Mouse (Mus musculus): ENCODE results near the gene Ypel2. TPM values are rescaled to one million over a fixed set of nuclear protein-coding genes. Genes with fewer than 3 reads are reported as not detected.

Gene Ypel2
- polyA plus RNA-seq (2017; shearing (Covaris generic)): 3.4 TPM

DNA sequence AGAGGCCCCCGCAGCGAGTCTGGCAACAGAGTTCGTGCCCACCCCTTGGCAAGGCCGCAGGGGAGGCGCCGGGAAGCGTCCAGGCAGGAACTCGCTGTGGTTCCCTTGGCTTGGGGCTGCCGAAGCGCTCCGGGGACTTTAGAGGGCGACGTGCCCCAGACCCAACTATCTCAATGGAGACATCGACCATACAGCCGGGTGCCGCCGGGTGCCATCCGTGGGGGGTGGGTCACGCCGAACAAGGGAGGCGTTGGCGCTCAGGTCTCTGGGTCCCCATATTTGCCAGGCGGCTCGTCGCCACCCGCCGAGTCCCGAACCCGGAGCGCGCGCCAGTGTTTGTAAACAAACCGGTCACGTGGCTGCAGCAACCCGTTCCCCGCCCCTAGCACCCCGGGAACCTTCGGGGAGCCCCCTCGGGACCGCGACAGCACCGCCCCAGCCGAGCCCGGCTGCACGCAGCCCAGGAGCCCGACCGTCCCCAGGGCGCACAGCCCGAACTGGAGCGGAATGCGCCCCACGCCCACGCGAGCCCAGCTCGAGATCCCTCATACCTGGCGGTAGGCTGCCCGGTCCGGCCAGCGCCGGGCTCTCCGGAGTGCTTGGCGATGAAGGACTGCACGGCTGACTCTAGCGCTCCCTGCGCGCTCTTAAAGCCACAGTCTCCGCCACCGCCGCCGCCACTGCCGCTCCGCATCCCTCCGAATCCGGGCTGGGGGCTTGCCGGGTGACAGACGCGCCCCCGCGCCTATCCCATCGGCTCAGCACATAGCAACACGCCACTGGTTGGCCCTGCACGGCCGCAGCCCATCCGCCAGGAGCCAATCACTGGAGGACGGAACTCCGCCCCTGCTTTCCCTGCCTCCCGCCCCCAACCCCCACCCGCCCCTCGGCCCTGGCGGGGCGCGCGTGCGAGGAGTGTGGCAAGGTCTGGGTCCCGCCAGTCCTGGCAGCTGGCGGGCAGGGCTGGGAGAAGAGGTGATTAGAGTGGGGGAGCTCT, at the start of gene Ypel2:
Ypel2 (minus strand) TSS at position 667 of the 997 bp plus-strand sequence.

Other genes with a start within 250 kb of the Ypel2 start
- 204 TPM for gene Cltc, start 236.1 kb downstream of the Ypel2 start, polyA plus RNA-seq (2017; shearing (Covaris generic))
- 43.6 TPM for gene Dhx40, start 186.0 kb downstream of the Ypel2 start, polyA plus RNA-seq (2017; shearing (Covaris generic))
- 0.99 TPM for gene Gdpd1, start 80.4 kb upstream of the Ypel2 start, polyA plus RNA-seq (2017; shearing (Covaris generic))
- 31.4 TPM for gene Smg8, start 93.1 kb upstream of the Ypel2 start, polyA plus RNA-seq (2017; shearing (Covaris generic))
- 0.34 TPM for gene Prr11, start 115.0 kb upstream of the Ypel2 start, polyA plus RNA-seq (2017; shearing (Covaris generic))
- gene Ska2, start 115.5 kb upstream of the Ypel2 start, polyA plus RNA-seq (2017; shearing (Covaris generic)): 15.2 TPM
- 19.8 TPM for gene Trim37, start 133.4 kb upstream of the Ypel2 start, polyA plus RNA-seq (2017; shearing (Covaris generic))